Mouse (Mus musculus) MEL (cell line): ENCODE results near the gene Cd8a.

Source experiments
- CHD1 ChIP-seq: IDR thresholded peaks from 2 replicates; pipeline ENCODE4 v1.6.1; 2012; ENCODE audit warnings: low read depth, mild to moderate bottlenecking, inconsistent platforms, low read length, improper control_type of control experiment
- CTCF ChIP-seq, 3 experiments: IDR thresholded peaks in 2 of 3; conservative IDR thresholded peaks in 1 of 3; 2 replicates each; pipeline ENCODE4 v1.5.1; 2011 to 2012; ENCODE audit warnings: low read length in 3 of 3, low read depth in 2 of 3, mild to moderate bottlenecking in 2 of 3, improper control_type of control experiment in 1 of 3, inconsistent platforms in 1 of 3, mixed read lengths in 1 of 3, moderate library complexity in 1 of 3; ENCODE audit not compliant: control insufficient read depth in 1 of 3, insufficient read depth in 1 of 3, poor library complexity in 1 of 3, severe bottlenecking in 1 of 3
- E2F4 ChIP-seq: IDR thresholded peaks from 2 replicates; pipeline ENCODE4 v1.6.1; 2011; ENCODE audit warnings: low read depth, low read length, improper control_type of control experiment, borderline replicate concordance
- HCFC1 ChIP-seq: IDR thresholded peaks from 2 replicates; pipeline ENCODE4 v1.6.1; 2012; ENCODE audit warnings: low read depth, mild to moderate bottlenecking, inconsistent platforms, low read length, improper control_type of control experiment, moderate library complexity
- MXI1 ChIP-seq: IDR thresholded peaks from 2 replicates; pipeline ENCODE4 v1.6.1; 2011; ENCODE audit warnings: mild to moderate bottlenecking, low read depth, low read length, improper control_type of control experiment
- POLR2A ChIP-seq, 2 experiments: IDR thresholded peaks; 2 replicates each; pipeline ENCODE4 v1.6.1; 2011 to 2012; ENCODE audit warnings: low read length in 2 of 2, mild to moderate bottlenecking in 2 of 2, control low read depth in 1 of 2, improper control_type of control experiment in 1 of 2, low read depth in 1 of 2, moderate library complexity in 1 of 2; ENCODE audit not compliant: control insufficient read depth in 1 of 2, insufficient read depth in 1 of 2, poor library complexity in 1 of 2
- SMC3 ChIP-seq: IDR thresholded peaks from 2 replicates; pipeline ENCODE4 v1.6.1; 2011; ENCODE audit warnings: low read depth, low read length, improper control_type of control experiment
- TBP ChIP-seq: IDR thresholded peaks from 2 replicates; pipeline ENCODE4 v1.8.0; 2011; ENCODE audit warnings: low read depth, low read length, improper control_type of control experiment
- UBTF ChIP-seq: IDR thresholded peaks from 2 replicates; pipeline ENCODE4 v1.6.1; 2012; ENCODE audit warnings: low read depth, mild to moderate bottlenecking, inconsistent platforms, low read length, improper control_type of control experiment, moderate library complexity, borderline replicate concordance; ENCODE audit not compliant: insufficient read depth
- ZNF384 ChIP-seq: IDR thresholded peaks from 2 replicates; pipeline ENCODE4 v1.6.1; 2012; ENCODE audit warnings: low read depth, mild to moderate bottlenecking, inconsistent platforms, low read length, improper control_type of control experiment

- TF ChIP-seq CTCF (IDR thresholded peaks at IDR 0.05 in 2 of 3, conservative IDR thresholded peaks at IDR 0.05 in 1 of 3; ENCODE audit: control insufficient read depth in 1 of 3, insufficient read depth in 1 of 3, low read depth in 2 of 3, low read length in 3 of 3, poor library complexity in 1 of 3, severe bottlenecking in 1 of 3) (no peak), ZNF384 (no peak), CHD1 (no peak), HCFC1 (no peak), TBP (no peak), UBTF (no peak), E2F4 (no peak), POLR2A (IDR thresholded peaks at IDR 0.05; ENCODE audit: control insufficient read depth in 1 of 2, insufficient read depth in 1 of 2, low read depth in 1 of 2, low read length in 2 of 2, poor library complexity in 1 of 2) (no peak), SMC3 (no peak), MXI1 (no peak)
Measured at GRCm38 (mm10) chr6:71374311-71374829, 1.1 kb downstream of the Cd8a start.
